Mouse (Mus musculus) thymus, adult 2 months (tissue): ENCODE measurements around the gene Tmem231. TPM values are rescaled to one million over a fixed set of nuclear protein-coding genes. Genes with fewer than 3 reads are reported as not detected.

Experiments used
- DNase-seq: peaks from one replicate; pipeline ENCODE4 v3.0.0; 2021
- H3K27ac ChIP-seq: fragments of 200-500 bp; 2 replicates; pipeline ENCODE4 v1.5.1; 2012; ENCODE audit warnings: low read length, control low read depth; ENCODE audit not compliant: control insufficient read depth, insufficient read depth
- H3K27me3 ChIP-seq: fragments of 200-500 bp; 2 replicates; pipeline ENCODE4 v1.6.1; 2012; ENCODE audit warnings: mild to moderate bottlenecking, low read length, moderate library complexity, mixed read lengths; ENCODE audit not compliant: control insufficient read depth, insufficient read depth
- H3K36me3 ChIP-seq: fragments of 200-500 bp; 2 replicates; pipeline ENCODE4 v1.6.1; 2012; ENCODE audit warnings: mild to moderate bottlenecking, low read length, moderate library complexity; ENCODE audit not compliant: control insufficient read depth, insufficient read depth
- H3K4me1 ChIP-seq: fragments of 200-500 bp; replicated peaks from 2 replicates; pipeline ENCODE4 v1.6.1; 2012; ENCODE audit warnings: low read length; ENCODE audit not compliant: control insufficient read depth, insufficient read depth
- H3K4me3 ChIP-seq: fragments of 200-500 bp; 2 replicates; pipeline ENCODE4 v1.5.1; 2012; ENCODE audit warnings: mild to moderate bottlenecking, low read length, control low read depth, moderate library complexity; ENCODE audit not compliant: control insufficient read depth, insufficient read depth
- CTCF ChIP-seq: fragments of 200-500 bp; IDR thresholded peaks from 2 replicates; pipeline ENCODE4 v1.5.1; 2012; ENCODE audit warnings: mild to moderate bottlenecking, control low read depth, low read length, moderate library complexity, borderline replicate concordance; ENCODE audit not compliant: control insufficient read depth, poor library complexity, insufficient read depth; ENCODE audit errors: extremely low read depth
- POLR2A ChIP-seq: fragments of 200-500 bp; IDR thresholded peaks from 2 replicates; pipeline ENCODE4 v1.6.1; 2012; ENCODE audit warnings: mild to moderate bottlenecking, low read length, control low read depth, moderate library complexity; ENCODE audit not compliant: control insufficient read depth, poor library complexity, insufficient read depth; ENCODE audit errors: extremely low read depth
- WGBS: fragments of 180-500 bp; shearing (Covaris S2); methylation state at CpG from one replicate; pipeline ENCODE4 v1.1.7; 2018; 5-methylcytosine and 5-hydroxymethylcytosine counted together
- polyA plus RNA-seq: library from polyadenylated mRNA; depleted of rRNA; stranded (reverse); fragments of >200 nt; gene quantifications from 2 replicates; pipeline ENCODE4 v1.2.3, GENCODE M21; 2012

Tmem231 gene
- polyA plus RNA-seq, 1 experiment: 2.8 TPM

- H3K27ac ChIP-seq: no peak overlapping the region
- no peak overlapping the region for H3K4me3 ChIP-seq
- H3K4me1 ChIP-seq: peaks cover 7% of the 10 kb centered on the region
- 73% methylated on average over 8 of the region's 8 CpGs for WGBS
- H3K36me3 ChIP-seq: no peaks in the 10 kb centered on the region
- no peaks in the 10 kb centered on the region; the same call in 1 of the 2 replicates for H3K27me3 ChIP-seq
- no peak for DNase-seq
- TF ChIP-seq CTCF (no peak), POLR2A (no peak)
Observed at GRCm38 (mm10) chr8:111929648-111930344, 3.9 kb downstream of the Tmem231 start.

- DNase-seq: no peak
- no peaks in the 10 kb centered on the region for H3K27me3 ChIP-seq
- no peak for TF ChIP-seq CTCF
- TF ChIP-seq POLR2A: no peak
- H3K4me1 ChIP-seq: peaks cover 3% of the 10 kb centered on the region
- H3K4me3 ChIP-seq: no peak overlapping the region
- 91% methylated on average over 7 of the region's 7 CpGs for WGBS
- no peak overlapping the region for H3K27ac ChIP-seq
- H3K36me3 ChIP-seq: no peaks in the 10 kb centered on the region
Observed at GRCm38 (mm10) chr8:111924976-111925375, 8.7 kb downstream of the Tmem231 start.

GRCm38 (mm10) chr8:111923383-111923804 is 10.3 kb downstream of the Tmem231 start:
- Histone ChIP-seq H3K36me3 (no peaks in the 10 kb centered on the region), H3K4me1 (peaks cover 3% of the 10 kb centered on the region), H3K4me3 (no peak overlapping the region), H3K27me3 (no peaks in the 10 kb centered on the region), H3K27ac (no peak overlapping the region)
- 26% methylated on average over 10 of the region's 10 CpGs for WGBS
- peak; percentile 46 for DNase-seq
- TF ChIP-seq CTCF (no peak), POLR2A (no peak)

- no peak for DNase-seq
- Histone ChIP-seq H3K27me3 (no peaks in the 10 kb centered on the region), H3K36me3 (no peaks in the 10 kb centered on the region), H3K27ac (no peak overlapping the region), H3K4me3 (no peak overlapping the region), H3K4me1 (peaks cover 3% of the 10 kb centered on the region)
- TF ChIP-seq CTCF (no peak), POLR2A (no peak)
- WGBS: 79% methylated on average over 4 of the region's 4 CpGs
Observed at GRCm38 (mm10) chr8:111920971-111921370, 12.7 kb downstream of the Tmem231 start.

GRCm38 (mm10) chr8:111919663-111920062 is 14.0 kb downstream of the Tmem231 start:
- Histone ChIP-seq H3K4me3 (no peak overlapping the region), H3K27me3 (no peaks in the 10 kb centered on the region), H3K4me1 (peaks cover 3% of the 10 kb centered on the region), H3K27ac (no peak overlapping the region), H3K36me3 (no peaks in the 10 kb centered on the region)
- no peak for TF ChIP-seq CTCF
- TF ChIP-seq POLR2A: no peak
- WGBS: 92% methylated on average over 2 of the region's 2 CpGs
- DNase-seq: no peak

GRCm38 (mm10) chr8:111912860-111913432 is 20.7 kb downstream of the Tmem231 start:
- no peak overlapping the region for H3K4me3 ChIP-seq
- H3K27ac ChIP-seq: no peak overlapping the region
- H3K27me3 ChIP-seq: 0 out of 2 replicates have a peak, but pooled peaks cover 5% of the 10 kb centered on the region
- H3K36me3 ChIP-seq: no peaks in the 10 kb centered on the region
- TF ChIP-seq POLR2A: no peak
- TF ChIP-seq CTCF: no peak
- DNase-seq: no peak
- WGBS: 38% methylated on average over 12 of the region's 12 CpGs
- H3K4me1 ChIP-seq: no peaks in the 10 kb centered on the region
